27 mouse cellular contexts compared by ENCODE assay signal in the genomic region with DNA sequence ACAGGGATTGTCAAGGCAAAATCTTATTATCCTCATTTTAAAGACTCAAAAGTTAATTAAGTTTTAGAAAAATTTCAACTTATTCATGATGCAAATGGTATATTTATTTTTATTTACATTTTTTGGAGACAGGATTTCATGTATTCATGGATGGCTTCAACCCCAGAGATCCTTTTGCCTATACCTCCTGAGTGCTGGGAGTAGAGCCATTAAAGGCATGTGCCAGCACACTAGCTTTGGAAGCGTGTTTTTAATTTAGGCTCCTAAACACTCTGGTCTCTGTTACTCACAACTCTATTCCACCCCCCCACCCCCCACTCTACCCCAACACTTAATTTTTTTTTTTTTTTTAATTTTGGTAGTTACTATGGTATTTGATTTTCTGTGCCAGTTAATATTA. TPM values are rescaled to one million over a fixed set of nuclear protein-coding genes. Genes with fewer than 3 reads are reported as not detected.
DNase-seq lines count a peak whose midpoint lies in the region; ATAC-seq lines count a peak whose summit lies in the region.
"Had no signal": no experiment of that assay in that cellular context is flagged by ENCODE, and none has a peak within 500 bp of the region (broad histone marks: within the 10 kb centered on the region; RNA-seq: fewer than 3 reads in every experiment).

No protein-coding gene starts in this region.

- no peaks in the 10 kb centered on the region for H3K27me3 ChIP-seq in embryonic facial prominence, embryonic 14.5 days (replicated peaks; ENCODE audit: control insufficient read depth, insufficient read depth, low read length)
- H3K27me3 ChIP-seq in embryonic facial prominence, embryonic 10.5 days (replicated peaks; ENCODE audit: low read depth, poor library complexity, severe bottlenecking) = no peaks in the 10 kb centered on the region
- no peaks in the 10 kb centered on the region for H3K27me3 ChIP-seq in hindbrain, embryonic 11.5 days (ENCODE audit: control insufficient read depth, insufficient read depth, low read length)
- no peaks in the 10 kb centered on the region for H3K27me3 ChIP-seq in liver, embryonic 11.5 days (replicated peaks; ENCODE audit: control insufficient read depth, insufficient read depth, low read length)
- H3K27me3 ChIP-seq: CH12.LX, Patski had no signal

- no peak overlapping the region for H3K27ac ChIP-seq in embryonic facial prominence, embryonic 14.5 days (replicated peaks; ENCODE audit: low read depth, low read length)
- no peak overlapping the region for H3K27ac ChIP-seq in embryonic facial prominence, embryonic 10.5 days (replicated peaks)
- H3K27ac ChIP-seq in hindbrain, embryonic 11.5 days (ENCODE audit: low read depth, low read length) = no peak overlapping the region
- no peak overlapping the region for H3K27ac ChIP-seq in liver, embryonic 11.5 days (ENCODE audit: low read depth, low read length)

- H3K36me3 ChIP-seq in embryonic facial prominence, embryonic 14.5 days (ENCODE audit: control insufficient read depth, insufficient read depth, low read length) = no peaks in the 10 kb centered on the region
- peaks cover 12% of the 10 kb centered on the region for H3K36me3 ChIP-seq in embryonic facial prominence, embryonic 10.5 days (replicated peaks)
- no peaks in the 10 kb centered on the region for H3K36me3 ChIP-seq in hindbrain, embryonic 11.5 days (ENCODE audit: control insufficient read depth, insufficient read depth, low read length)
- H3K36me3 ChIP-seq in liver, embryonic 11.5 days (ENCODE audit: control insufficient read depth, insufficient read depth, low read length) = no peaks in the 10 kb centered on the region
- H3K36me3 ChIP-seq: G1E had no signal

- H3K9me3 ChIP-seq in embryonic facial prominence, embryonic 14.5 days (ENCODE audit: control insufficient read depth, low read length) = no peaks in the 10 kb centered on the region
- no peaks in the 10 kb centered on the region for H3K9me3 ChIP-seq in embryonic facial prominence, embryonic 10.5 days
- H3K9me3 ChIP-seq in hindbrain, embryonic 11.5 days (ENCODE audit: control insufficient read depth, low read length) = no peaks in the 10 kb centered on the region
- H3K9me3 ChIP-seq in liver, embryonic 11.5 days (ENCODE audit: control insufficient read depth, low read length) = no peaks in the 10 kb centered on the region
- H3K9me3 ChIP-seq: G1E had no signal

- WGBS in embryonic facial prominence, embryonic 14.5 days = 68% methylated on average over 1 of the region's 1 CpGs
- WGBS in embryonic facial prominence, embryonic 10.5 days = 78% methylated on average over 1 of the region's 1 CpGs
- 96% methylated on average over 1 of the region's 1 CpGs for WGBS in hindbrain, embryonic 11.5 days
- 81% methylated on average over 1 of the region's 1 CpGs for WGBS in liver, embryonic 11.5 days

- ATAC-seq in embryonic facial prominence, embryonic 14.5 days (ENCODE audit: low read depth) = no peak
- ATAC-seq in hindbrain, embryonic 11.5 days (ENCODE audit: low FRiP score) = no peak
- ATAC-seq in liver, embryonic 11.5 days (replicated peaks; ENCODE audit: low FRiP score) = no peak
- ATAC-seq: activated CD4-positive, CD25-positive, alpha-beta regulatory T cell, adult 4 months; CD4-positive, CD25-positive, alpha-beta regulatory T cell, adult 4 months; Patski had no signal

- H3K4me2 ChIP-seq in embryonic facial prominence, embryonic 14.5 days (ENCODE audit: low read depth, low read length) = no peak overlapping the region
- H3K4me2 ChIP-seq in hindbrain, embryonic 11.5 days (replicated peaks; ENCODE audit: low read depth, low read length) = no peak overlapping the region
- no peak overlapping the region for H3K4me2 ChIP-seq in liver, embryonic 11.5 days

- no peak overlapping the region for H3K9ac ChIP-seq in embryonic facial prominence, embryonic 14.5 days (ENCODE audit: low read depth, low read length)
- no peak overlapping the region for H3K9ac ChIP-seq in hindbrain, embryonic 11.5 days (ENCODE audit: low read depth, low read length)
- H3K9ac ChIP-seq in liver, embryonic 11.5 days (ENCODE audit: low read depth, low read length) = no peak overlapping the region

- DNase-seq in embryonic facial prominence, embryonic 14.5 days (ENCODE audit: low spot score) = peak; percentile 7
- no peak for DNase-seq in embryonic facial prominence, embryonic 10.5 days (ENCODE audit: low spot score)
- peak; percentile 5 for DNase-seq in heart, adult 11 months
- no peak for DNase-seq in heart, adult 8-10 months (ENCODE audit: low spot score)
- peak; percentile 11 for DNase-seq in NIH3T3 (ENCODE audit: low read depth)
- peak; percentile 53 for DNase-seq in brain, adult 2 months (ENCODE audit: low read depth, low spot score)
- DNase-seq in hindbrain, embryonic 11.5 days (ENCODE audit: low spot score) = no peak
- DNase-seq in liver, embryonic 11.5 days (ENCODE audit: low spot score) = no peak
- DNase-seq: adrenal gland, adult 2 months; adrenal gland, adult 8-10 months; adrenal gland, postnatal 10 days; adrenal gland, postnatal 14 days; adrenal gland, postnatal 25 days; adrenal gland, postnatal 36 days; B cell, adult 2 months; cerebellum, adult 11 months; cerebellum, adult 11-12 months had no signal

- no peak overlapping the region for H3K4me3 ChIP-seq in embryonic facial prominence, embryonic 14.5 days (ENCODE audit: low read depth, low read length)
- H3K4me3 ChIP-seq in embryonic facial prominence, embryonic 10.5 days = no peak overlapping the region
- no peak overlapping the region for H3K4me3 ChIP-seq in hindbrain, embryonic 11.5 days (ENCODE audit: low read depth, low read length)
- no peak overlapping the region for H3K4me3 ChIP-seq in liver, embryonic 11.5 days (ENCODE audit: low read depth, low read length)

- no peaks in the 10 kb centered on the region for H3K4me1 ChIP-seq in embryonic facial prominence, embryonic 14.5 days (ENCODE audit: control insufficient read depth, insufficient read depth, low read length)
- H3K4me1 ChIP-seq in embryonic facial prominence, embryonic 10.5 days = no peaks in the 10 kb centered on the region
- no peaks in the 10 kb centered on the region for H3K4me1 ChIP-seq in hindbrain, embryonic 11.5 days (replicated peaks; ENCODE audit: control insufficient read depth, insufficient read depth, low read length)
- H3K4me1 ChIP-seq in liver, embryonic 11.5 days (replicated peaks; ENCODE audit: control insufficient read depth, insufficient read depth, low read length) = no peaks in the 10 kb centered on the region

RNA-seq across cellular contexts. Expression of a gene that starts 51.0 kb away (rescaled TPM):
- polyA plus RNA-seq in embryonic facial prominence, embryonic 14.5 days (2014; fragmentation: Nextera tagmentation; extraction: Ambion mirVana) = not detected in 2 replicates
- polyA plus RNA-seq in embryonic facial prominence, embryonic 10.5 days (2016; fragmentation: Nextera tagmentation; extraction: Ambion mirVana) = 0.05 TPM in 1 of 2 replicates, not detected in the other
- not detected for total RNA-seq in heart, adult 8-10 months (2022)
- polyA plus RNA-seq in hindbrain, embryonic 11.5 days (2014; fragmentation: Nextera tagmentation; extraction: Ambion mirVana) = 0.06 TPM in 1 of 2 replicates, not detected in the other
- polyA plus RNA-seq in liver, embryonic 11.5 days (2014; fragmentation: Nextera tagmentation; extraction: Ambion mirVana) = not detected in 2 replicates
- total RNA-seq: adrenal gland, adult 18-20 months; adrenal gland, adult 2 months; adrenal gland, adult 8-10 months; adrenal gland, postnatal 10 days; adrenal gland, postnatal 14 days; adrenal gland, postnatal 25 days; adrenal gland, postnatal 36 days; adrenal gland, postnatal 4 days; CH12.LX; ES-E14; MEL had no signal
- polyA plus RNA-seq: activated CD4-positive, CD25-positive, alpha-beta regulatory T cell, adult 4 months; adrenal gland, adult 2 months; C2C12; CD4-positive, CD25-positive, alpha-beta regulatory T cell, adult 4 months; G1E; Patski had no signal

Comparison
In these comparisons a context has a peak if more than half of its experiments do, and no peak if none do; other contexts are left out.
1. DNase-seq: peak in embryonic facial prominence, embryonic 14.5 days (single experiment), heart, adult 11 months (single experiment), NIH3T3 (single experiment) and brain, adult 2 months (single experiment); none in embryonic facial prominence, embryonic 10.5 days (single experiment), heart, adult 8-10 months (single experiment), hindbrain, embryonic 11.5 days (single experiment) and liver, embryonic 11.5 days (single experiment).